Mouse (Mus musculus): ENCODE results near the gene Gprc5c. TPM values are rescaled to one million over a fixed set of nuclear protein-coding genes. Genes with fewer than 3 reads are reported as not detected.

The Gprc5c gene
- polyA plus RNA-seq, 1 experiment from 2014 or later = 33.2 TPM

GRCm38 (mm10) chr11:114850066-114850451, 893 bp upstream of the Gprc5c start:
- Histone ChIP-seq H3K4me1 (replicated peaks; ENCODE audit: control insufficient read depth, insufficient read depth, low read length) (peaks cover 21% of the 10 kb centered on the region; the same call in 1 of the 2 replicates), H3K9ac (ENCODE audit: low read length) (peak overlapping the region; percentile 87), H3K4me3 (ENCODE audit: low read length) (peak overlapping the region; percentile 76; the same call in 1 of the 2 replicates), H3K27ac (ENCODE audit: low read length) (peak overlapping the region; percentile 90), H3K4me2 (ENCODE audit: low read depth, low read length) (peak overlapping the region; percentile 78), H3K27me3 (ENCODE audit: control insufficient read depth, insufficient read depth, low read depth, low read length) (no peaks in the 10 kb centered on the region), H3K9me3 (ENCODE audit: control insufficient read depth, low read length) (no peaks in the 10 kb centered on the region), H3K36me3 (ENCODE audit: control insufficient read depth, insufficient read depth, low read length) (no peaks in the 10 kb centered on the region)
- ATAC-seq (ENCODE audit: low read depth) = peak; percentile 5
- 27% methylated on average over 5 of the region's 5 CpGs for WGBS

GRCm38 (mm10) chr11:114851269-114851607, 286 bp downstream of the Gprc5c start:
- peak overlapping the region; percentile 76 for H3K4me3 ChIP-seq (ENCODE audit: low read length)
- H3K27me3 ChIP-seq (ENCODE audit: control insufficient read depth, insufficient read depth, low read depth, low read length) = no peaks in the 10 kb centered on the region
- H3K9ac ChIP-seq (ENCODE audit: low read length) = peak overlapping the region; percentile 87
- ATAC-seq (ENCODE audit: low read depth) = peak; percentile 15; the same call in 1 of the 2 replicates
- peak overlapping the region; percentile 78 for H3K4me2 ChIP-seq (ENCODE audit: low read depth, low read length)
- H3K27ac ChIP-seq (ENCODE audit: low read length) = peak overlapping the region; percentile 90
- peaks cover 21% of the 10 kb centered on the region; the same call in 1 of the 2 replicates for H3K4me1 ChIP-seq (replicated peaks; ENCODE audit: control insufficient read depth, insufficient read depth, low read length)
- H3K36me3 ChIP-seq (ENCODE audit: control insufficient read depth, insufficient read depth, low read length) = no peaks in the 10 kb centered on the region
- WGBS = under 1% methylated on average over 27 of the region's 27 CpGs
- H3K9me3 ChIP-seq (ENCODE audit: control insufficient read depth, low read length) = no peaks in the 10 kb centered on the region

- H3K4me3 ChIP-seq (ENCODE audit: low read length) = peak overlapping the region; percentile 76
- peak overlapping the region; percentile 90 for H3K27ac ChIP-seq (ENCODE audit: low read length)
- peak overlapping the region; percentile 78 for H3K4me2 ChIP-seq (ENCODE audit: low read depth, low read length)
- peak; percentile 65 for ATAC-seq (ENCODE audit: low read depth)
- no peaks in the 10 kb centered on the region for H3K27me3 ChIP-seq (ENCODE audit: control insufficient read depth, insufficient read depth, low read depth, low read length)
- under 1% methylated on average over 64 of the region's 65 CpGs for WGBS
- H3K36me3 ChIP-seq (ENCODE audit: control insufficient read depth, insufficient read depth, low read length) = no peaks in the 10 kb centered on the region
- H3K4me1 ChIP-seq (replicated peaks; ENCODE audit: control insufficient read depth, insufficient read depth, low read length) = peaks cover 21% of the 10 kb centered on the region; the same call in 1 of the 2 replicates
- no peaks in the 10 kb centered on the region for H3K9me3 ChIP-seq (ENCODE audit: control insufficient read depth, low read length)
- peak overlapping the region; percentile 87 for H3K9ac ChIP-seq (ENCODE audit: low read length)
These were observed 807 bp downstream of the Gprc5c start for GRCm38 (mm10) chr11:114851608-114852310.

GRCm38 (mm10) chr11:114852311-114853173, 1.6 kb downstream of the Gprc5c start:
- ATAC-seq (ENCODE audit: low read depth) = 0 out of 2 replicates have a peak, but pooled peaks have one; percentile 26
- H3K9ac ChIP-seq (ENCODE audit: low read length) = peak overlapping the region; percentile 87
- H3K4me1 ChIP-seq (replicated peaks; ENCODE audit: control insufficient read depth, insufficient read depth, low read length) = peaks cover 21% of the 10 kb centered on the region; the same call in 1 of the 2 replicates
- peak overlapping the region; percentile 76 for H3K4me3 ChIP-seq (ENCODE audit: low read length)
- peak overlapping the region; percentile 78 for H3K4me2 ChIP-seq (ENCODE audit: low read depth, low read length)
- H3K27ac ChIP-seq (ENCODE audit: low read length) = peak overlapping the region; percentile 90
- under 1% methylated on average over 40 of the region's 40 CpGs for WGBS
- no peaks in the 10 kb centered on the region for H3K36me3 ChIP-seq (ENCODE audit: control insufficient read depth, insufficient read depth, low read length)
- H3K9me3 ChIP-seq (ENCODE audit: control insufficient read depth, low read length) = no peaks in the 10 kb centered on the region
- no peaks in the 10 kb centered on the region for H3K27me3 ChIP-seq (ENCODE audit: control insufficient read depth, insufficient read depth, low read depth, low read length)

GRCm38 (mm10) chr11:114853174-114853838, 2.4 kb downstream of the Gprc5c start:
- 21% methylated on average over 7 of the region's 7 CpGs for WGBS
- H3K9me3 ChIP-seq (ENCODE audit: control insufficient read depth, low read length) = no peaks in the 10 kb centered on the region
- H3K9ac ChIP-seq (ENCODE audit: low read length) = peak overlapping the region; percentile 87
- no peaks in the 10 kb centered on the region for H3K27me3 ChIP-seq (ENCODE audit: control insufficient read depth, insufficient read depth, low read depth, low read length)
- H3K4me2 ChIP-seq (ENCODE audit: low read depth, low read length) = peak overlapping the region; percentile 78
- peak overlapping the region; percentile 90 for H3K27ac ChIP-seq (ENCODE audit: low read length)
- no peaks in the 10 kb centered on the region for H3K36me3 ChIP-seq (ENCODE audit: control insufficient read depth, insufficient read depth, low read length)
- no peak for ATAC-seq (ENCODE audit: low read depth)
- peaks cover 21% of the 10 kb centered on the region; the same call in 1 of the 2 replicates for H3K4me1 ChIP-seq (replicated peaks; ENCODE audit: control insufficient read depth, insufficient read depth, low read length)
- H3K4me3 ChIP-seq (ENCODE audit: low read length) = peak overlapping the region; percentile 76

GRCm38 (mm10) chr11:114854581-114854980, 3.6 kb downstream of the Gprc5c start:
- ATAC-seq (ENCODE audit: low read depth) = no peak
- no peaks in the 10 kb centered on the region for H3K9me3 ChIP-seq (ENCODE audit: control insufficient read depth, low read length)
- no peaks in the 10 kb centered on the region for H3K36me3 ChIP-seq (ENCODE audit: control insufficient read depth, insufficient read depth, low read length)
- no peak overlapping the region for H3K9ac ChIP-seq (ENCODE audit: low read length)
- no peak overlapping the region for H3K27ac ChIP-seq (ENCODE audit: low read length)
- no peaks in the 10 kb centered on the region for H3K27me3 ChIP-seq (ENCODE audit: control insufficient read depth, insufficient read depth, low read depth, low read length)
- H3K4me2 ChIP-seq (ENCODE audit: low read depth, low read length) = no peak overlapping the region
- WGBS = 59% methylated on average over 6 of the region's 6 CpGs
- peaks cover 14% of the 10 kb centered on the region; the same call in 1 of the 2 replicates for H3K4me1 ChIP-seq (replicated peaks; ENCODE audit: control insufficient read depth, insufficient read depth, low read length)
- H3K4me3 ChIP-seq (ENCODE audit: low read length) = no peak overlapping the region

- no peak overlapping the region for H3K27ac ChIP-seq (ENCODE audit: low read length)
- no peak overlapping the region for H3K9ac ChIP-seq (ENCODE audit: low read length)
- no peak overlapping the region for H3K4me2 ChIP-seq (ENCODE audit: low read depth, low read length)
- no peaks in the 10 kb centered on the region for H3K36me3 ChIP-seq (ENCODE audit: control insufficient read depth, insufficient read depth, low read length)
- WGBS = 79% methylated on average over 5 of the region's 5 CpGs
- H3K27me3 ChIP-seq (ENCODE audit: control insufficient read depth, insufficient read depth, low read depth, low read length) = no peaks in the 10 kb centered on the region
- no peak overlapping the region for H3K4me3 ChIP-seq (ENCODE audit: low read length)
- no peaks in the 10 kb centered on the region for H3K9me3 ChIP-seq (ENCODE audit: control insufficient read depth, low read length)
- no peak for ATAC-seq (ENCODE audit: low read depth)
- H3K4me1 ChIP-seq (replicated peaks; ENCODE audit: control insufficient read depth, insufficient read depth, low read length) = peaks cover 3% of the 10 kb centered on the region; the same call in 1 of the 2 replicates
These were observed 5.2 kb downstream of the Gprc5c start for GRCm38 (mm10) chr11:114856125-114856524.

- Histone ChIP-seq H3K4me2 (ENCODE audit: low read depth, low read length) (no peak overlapping the region), H3K36me3 (ENCODE audit: control insufficient read depth, insufficient read depth, low read length) (no peaks in the 10 kb centered on the region; the same call in 1 of the 2 replicates), H3K27me3 (ENCODE audit: control insufficient read depth, insufficient read depth, low read depth, low read length) (no peaks in the 10 kb centered on the region), H3K9ac (ENCODE audit: low read length) (no peak overlapping the region), H3K9me3 (ENCODE audit: control insufficient read depth, low read length) (no peaks in the 10 kb centered on the region), H3K4me1 (replicated peaks; ENCODE audit: control insufficient read depth, insufficient read depth, low read length) (no peaks in the 10 kb centered on the region; the same call in 1 of the 2 replicates), H3K27ac (ENCODE audit: low read length) (no peak overlapping the region), H3K4me3 (ENCODE audit: low read length) (no peak overlapping the region)
- whole genome bisulfite sequencing = 81% methylated on average over 2 of the region's 2 CpGs
- ATAC-seq (ENCODE audit: low read depth) = no peak
These were observed 7.7 kb downstream of the Gprc5c start for GRCm38 (mm10) chr11:114858641-114859040.
